Mouse (Mus musculus): ENCODE results near the gene Olfr820.
"Not testable (repeated sequence)": the region's sequence is repeated elsewhere in the genome, so short reads cannot be mapped to it uniquely, and the experiment has no call there.

The Olfr820 gene

GRCm38 (mm10) chr10:130012321-130012720, at the start of gene Olfr820:
Olfr820 (plus strand) TSS chr10:130012621.
- DNase-seq (ENCODE audit: low spot score in 2 of 2): no peak

GRCm38 (mm10) chr10:129966232-129966631, 46.2 kb upstream of the Olfr820 start:
- DNase-seq (ENCODE audit: low spot score in 2 of 2): not testable (repeated sequence)

- DNase-seq (ENCODE audit: low spot score in 2 of 2): not testable (repeated sequence)
These were observed 45.3 kb upstream of the Olfr820 start, which contains the start of gene Olfr819 for GRCm38 (mm10) chr10:129967166-129967565. Olfr819 (minus strand) TSS chr10:129967266.

- DNase-seq (ENCODE audit: low spot score in 2 of 2): not testable (repeated sequence)
These were observed 39.4 kb upstream of the Olfr820 start for GRCm38 (mm10) chr10:129972994-129973393.

GRCm38 (mm10) chr10:129976040-129976439, 36.4 kb upstream of the Olfr820 start, which contains the start of gene Olfr247:
Olfr247 (minus strand) TSS chr10:129976140.
- DNase-seq (ENCODE audit: low spot score in 2 of 2): not testable (repeated sequence)

GRCm38 (mm10) chr10:129981867-129982266, 30.6 kb upstream of the Olfr820 start:
- DNase-seq (ENCODE audit: low spot score in 2 of 2): not testable (repeated sequence)

- DNase-seq (ENCODE audit: low spot score in 2 of 2): not testable (repeated sequence)
These were observed 27.5 kb upstream of the Olfr820 start, which contains the start of gene Gm10310 for GRCm38 (mm10) chr10:129984962-129985361. Gm10310 (minus strand) TSS chr10:129985062.

- not testable (repeated sequence) for DNase-seq (ENCODE audit: low spot score in 2 of 2)
These were observed 8.3 kb upstream of the Olfr820 start for GRCm38 (mm10) chr10:130004104-130004503.

- DNase-seq (ENCODE audit: low spot score in 2 of 2): not testable (repeated sequence)
These were observed 7.1 kb upstream of the Olfr820 start for GRCm38 (mm10) chr10:130005366-130005765.

- no peak for DNase-seq (ENCODE audit: low spot score in 2 of 2)
These were observed 17.6 kb downstream of the Olfr820 start, which contains the start of gene Olfr821 for GRCm38 (mm10) chr10:130030048-130030447. Olfr821 (plus strand) TSS chr10:130030348.

- DNase-seq (ENCODE audit: low spot score in 2 of 2): no peak
These were observed 24.7 kb downstream of the Olfr820 start for GRCm38 (mm10) chr10:130037096-130037495.

All from spleen, postnatal 10 days (tissue).